Mouse (Mus musculus): ENCODE data around the gene Btbd10. TPM values are rescaled to one million over a fixed set of nuclear protein-coding genes. Genes with fewer than 3 reads are reported as not detected.

Btbd10 gene
- total RNA-seq, 2 experiments from 2014 or later, result 87.5 to 102 TPM

DNA sequence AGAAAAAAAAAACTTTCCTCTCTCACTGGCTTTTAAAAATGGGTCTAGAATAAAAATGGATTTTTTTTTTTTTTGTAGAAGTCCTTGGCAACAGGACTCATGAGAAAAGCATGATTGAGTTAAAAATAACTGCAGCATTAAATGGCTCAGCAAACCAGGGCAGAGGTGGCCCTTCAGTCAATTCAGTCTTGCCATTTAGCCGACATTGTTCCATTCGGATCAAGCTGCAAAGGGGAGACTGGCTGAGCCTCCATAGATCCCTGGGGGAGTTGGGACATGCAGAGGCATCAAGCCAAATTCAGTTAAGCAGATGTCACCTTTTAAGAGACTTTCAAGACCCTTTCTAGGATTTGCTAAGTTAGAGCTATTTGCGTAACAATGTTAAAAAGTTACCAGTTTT is 59.1 kb downstream of the Btbd10 start:
- intact Hi-C loops (cut with DNase I), result loop anchor here (2.0 to 5.0 kb wide), 2 partner anchors 167 to 388 kb away; no protein-coding TSS in a partner anchor
- no peak for DNase-seq (ENCODE audit: low spot score in 2 of 2)

DNA sequence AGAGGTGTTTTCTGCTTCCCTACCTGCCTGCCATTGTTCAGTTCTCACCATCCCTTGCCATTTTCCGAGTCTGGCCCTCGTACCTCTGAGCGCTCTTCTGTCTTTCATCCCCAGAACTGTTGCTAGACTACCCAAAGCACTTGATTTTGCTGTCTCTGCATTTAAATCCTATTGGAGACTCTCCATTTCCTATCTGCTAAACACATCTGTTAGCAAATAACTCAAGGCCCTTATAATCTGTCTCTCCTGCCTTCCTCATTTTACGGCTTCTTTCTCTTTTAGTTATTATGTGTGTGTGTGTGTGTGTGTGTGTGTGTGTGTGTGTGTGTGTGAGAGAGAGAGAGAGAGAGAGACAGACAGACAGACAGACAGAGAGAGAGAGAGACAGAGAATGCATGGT is 71.4 kb downstream of the Btbd10 start:
- DNase-seq (ENCODE audit: low spot score in 2 of 2), result no peak
- intact Hi-C loops (cut with DNase I), result no loop called here

- intact Hi-C loops (cut with DNase I), result no loop called here
- DNase-seq (ENCODE audit: low spot score in 2 of 2), result no peak
Measured at GRCm38 (mm10) chr7:113295077-113295890, 73.9 kb downstream of the Btbd10 start.

GRCm38 (mm10) chr7:113294598-113294997 is 74.6 kb downstream of the Btbd10 start:
- no peak for DNase-seq (ENCODE audit: low spot score in 2 of 2)
- intact Hi-C loops (cut with DNase I), result no loop called here

DNA sequence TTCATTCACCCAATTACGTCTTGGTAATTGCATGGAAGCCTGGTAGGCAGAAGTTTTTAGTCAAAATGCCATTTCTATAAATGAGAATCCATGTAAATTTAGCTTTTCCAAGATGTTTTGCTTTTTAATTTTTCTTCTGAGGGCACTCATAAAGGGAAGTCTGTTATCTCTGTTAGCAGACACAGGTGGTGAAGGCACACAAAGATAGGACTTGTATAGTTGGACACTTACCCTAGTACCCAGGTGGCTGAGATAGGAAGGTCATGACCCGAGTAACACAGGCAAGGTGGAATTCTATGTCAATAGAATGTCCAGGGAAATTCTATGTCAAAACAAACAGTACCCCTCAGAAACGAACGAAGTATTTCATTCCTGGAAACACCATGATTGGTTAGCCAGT is 77.0 kb downstream of the Btbd10 start:
- no peak for DNase-seq (ENCODE audit: low spot score in 2 of 2)
- intact Hi-C loops (cut with DNase I), result no loop called here

GRCm38 (mm10) chr7:113291741-113292140 is 77.5 kb downstream of the Btbd10 start:
- intact Hi-C loops (cut with DNase I), result no loop called here
- DNase-seq (ENCODE audit: low spot score in 2 of 2), result peak in 1 of 2 experiments; percentile 55

- DNase-seq (ENCODE audit: low spot score in 2 of 2), result peak in 1 of 2 experiments; percentile 71
- intact Hi-C loops (cut with DNase I), result no loop called here
Measured at GRCm38 (mm10) chr7:113289211-113289610, 80.0 kb downstream of the Btbd10 start.

GRCm38 (mm10) chr7:113285405-113285804 is 83.8 kb downstream of the Btbd10 start:
- intact Hi-C loops (cut with DNase I), result no loop called here
- peak in 1 of 2 experiments; percentile 74 for DNase-seq (ENCODE audit: low spot score in 2 of 2)

- DNase-seq (ENCODE audit: low spot score in 2 of 2), result no peak
- intact Hi-C loops (cut with DNase I), result no loop called here
Measured at GRCm38 (mm10) chr7:113279246-113279645, 89.9 kb downstream of the Btbd10 start.

DNA sequence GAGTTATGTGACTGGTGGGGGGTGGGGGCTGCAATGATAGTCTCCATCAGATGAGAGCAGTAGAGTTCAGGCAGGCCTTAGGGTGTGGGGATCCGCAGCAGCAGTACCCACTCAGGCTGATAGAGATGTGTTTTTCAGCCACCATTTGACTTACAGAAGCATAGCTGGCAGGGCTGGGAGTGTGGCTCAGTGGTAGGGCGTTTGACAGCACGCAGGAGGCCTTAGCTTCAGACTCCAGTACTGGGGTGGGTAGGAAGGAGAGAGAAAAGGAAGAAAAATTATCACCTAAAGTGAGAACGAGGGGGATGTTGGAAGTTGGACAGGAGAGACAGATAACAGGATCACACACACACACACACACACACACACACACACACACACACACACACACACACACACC is 90.7 kb downstream of the Btbd10 start:
- intact Hi-C loops (cut with DNase I), result no loop called here
- DNase-seq (ENCODE audit: low spot score in 2 of 2), result peak in 1 of 2 experiments; percentile 47

GRCm38 (mm10) chr7:113277245-113277644 is 91.9 kb downstream of the Btbd10 start:
- no peak for DNase-seq (ENCODE audit: low spot score in 2 of 2)
- intact Hi-C loops (cut with DNase I), result no loop called here

DNA sequence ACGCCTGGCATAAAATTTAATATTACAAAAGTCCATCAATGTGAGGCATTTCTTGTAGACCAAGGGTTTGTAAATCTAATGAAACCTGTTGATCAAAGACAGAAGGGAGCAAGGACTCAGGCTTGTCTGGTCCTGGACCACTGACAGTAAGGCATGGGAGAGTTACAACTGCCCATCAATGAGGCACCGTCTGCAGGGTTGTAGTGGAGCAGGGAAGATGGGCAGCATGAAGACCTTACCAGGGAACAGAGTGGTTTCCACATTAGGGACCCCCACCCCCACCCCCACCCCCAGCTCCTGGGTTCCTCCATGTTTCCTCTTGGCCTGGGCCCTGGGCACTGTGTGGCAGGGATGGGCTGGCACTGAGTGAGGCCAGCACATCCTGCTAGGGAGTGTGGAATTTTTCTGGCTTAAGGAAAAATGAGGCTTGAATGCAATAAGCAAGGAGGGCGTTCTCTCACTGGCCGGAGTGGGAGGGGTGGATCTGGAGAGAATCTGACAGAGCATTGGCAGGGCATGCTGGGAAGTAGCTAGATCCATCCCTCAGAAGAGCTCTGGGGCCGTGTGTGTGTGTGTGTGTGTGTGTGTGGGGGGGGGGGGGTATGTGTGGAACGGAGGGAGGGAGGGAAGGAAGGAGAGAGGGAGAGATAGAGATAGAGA is 96.7 kb downstream of the Btbd10 start:
- no peak for DNase-seq (ENCODE audit: low spot score in 2 of 2)
- intact Hi-C loops (cut with DNase I), result no loop called here

DNA sequence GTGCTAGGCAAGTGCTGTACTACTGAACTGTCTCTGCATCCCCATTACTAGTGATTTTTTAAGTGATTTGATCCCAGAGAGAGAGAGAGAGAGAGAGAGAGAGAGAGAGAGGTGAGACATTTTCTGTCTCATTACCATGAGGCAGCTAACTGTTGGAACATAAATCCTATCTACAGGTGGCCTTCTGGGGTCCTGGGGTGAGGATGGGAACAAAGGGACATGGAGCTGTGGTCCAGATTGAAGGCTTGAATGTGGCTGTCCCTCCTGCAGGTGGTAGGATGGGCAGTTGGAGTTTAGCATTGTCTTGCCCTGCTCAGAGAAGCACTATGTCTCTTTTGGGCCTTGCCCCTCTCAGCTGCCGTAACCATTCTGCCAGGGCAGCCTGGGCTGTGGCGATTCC is 98.2 kb downstream of the Btbd10 start:
- no peak for DNase-seq (ENCODE audit: low spot score in 2 of 2)
- intact Hi-C loops (cut with DNase I), result no loop called here

DNA sequence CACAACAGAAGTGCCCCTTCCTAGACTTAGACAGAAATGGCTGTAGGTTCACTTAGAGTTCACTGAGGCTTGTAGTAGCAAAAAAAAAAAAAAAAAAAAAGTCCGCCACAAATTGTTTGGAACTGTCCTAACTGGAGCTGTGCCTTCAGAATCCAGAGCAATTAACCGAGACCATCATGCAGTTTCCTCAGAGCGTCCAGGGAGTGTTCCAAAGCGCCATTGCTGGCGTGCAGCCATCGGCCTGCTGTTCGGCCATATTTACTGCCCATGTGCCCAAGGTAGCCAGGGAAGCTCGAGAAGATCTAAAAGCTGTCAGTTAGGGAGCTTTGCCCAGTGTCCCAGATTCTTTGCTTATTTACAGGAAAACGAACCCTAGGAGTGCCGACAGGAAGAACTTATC is 98.6 kb downstream of the Btbd10 start:
- no peak for DNase-seq (ENCODE audit: low spot score in 2 of 2)
- intact Hi-C loops (cut with DNase I), result no loop called here

DNA sequence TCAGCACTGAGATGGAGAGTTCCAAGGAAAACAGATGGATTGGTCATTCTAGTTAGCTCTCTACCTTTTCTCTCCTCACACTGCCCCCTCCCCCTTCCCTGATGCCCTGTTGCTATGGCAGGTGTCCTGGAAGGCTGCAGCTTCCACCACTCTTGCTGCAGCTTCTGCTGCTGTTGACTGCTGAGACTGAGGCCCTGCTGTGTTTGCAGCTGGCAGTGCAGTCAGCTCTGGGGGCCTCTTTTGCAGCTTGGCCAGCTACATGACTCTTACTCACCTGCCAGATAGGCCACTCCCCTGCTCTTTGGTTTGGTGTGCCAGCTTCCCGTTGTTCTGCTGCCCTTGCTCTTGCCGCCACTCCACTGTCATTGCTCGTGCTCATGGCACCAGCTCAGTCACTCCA is 99.3 kb downstream of the Btbd10 start:
- intact Hi-C loops (cut with DNase I), result loop anchor here (5.0 kb wide), 1 partner anchor 353 kb away; no protein-coding TSS in a partner anchor
- DNase-seq (ENCODE audit: low spot score in 2 of 2), result no peak

DNA sequence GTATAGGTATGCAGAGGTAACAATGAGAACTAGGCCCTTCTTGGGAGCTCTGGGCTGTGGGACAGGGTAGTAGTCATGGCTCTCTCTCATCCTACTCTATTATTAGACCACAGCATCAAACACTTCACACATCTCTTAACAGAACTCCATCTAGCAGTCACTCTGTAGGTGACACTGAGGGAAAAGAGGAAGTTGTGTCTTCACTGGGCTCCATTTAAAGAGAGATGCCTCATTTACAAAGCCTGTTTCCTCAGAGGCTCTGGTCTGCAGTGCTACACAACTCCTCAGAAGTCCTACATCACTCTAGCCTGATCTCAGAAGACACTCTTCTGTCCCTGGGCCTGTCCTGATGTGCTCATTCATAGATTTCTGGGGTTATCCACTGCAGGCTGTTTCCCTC is 100.1 kb downstream of the Btbd10 start:
- DNase-seq (ENCODE audit: low spot score in 2 of 2), result no peak
- intact Hi-C loops (cut with DNase I), result loop anchor here (5.0 kb wide), 1 partner anchor 352 kb away; no protein-coding TSS in a partner anchor

- intact Hi-C loops (cut with DNase I), result loop anchor here (1.0 to 5.0 kb wide), 2 partner anchors 125 to 351 kb away; no protein-coding TSS in a partner anchor
- DNase-seq (ENCODE audit: low spot score in 2 of 2), result peak; percentile 63 to 68
Measured at GRCm38 (mm10) chr7:113268287-113268686, 100.9 kb downstream of the Btbd10 start.

Data from left cerebral cortex, postnatal 25 days (tissue).